Mouse (Mus musculus) heart, embryonic 13.5 days (tissue): ENCODE measurements around the gene Gpr132. TPM values are rescaled to one million over a fixed set of nuclear protein-coding genes. Genes with fewer than 3 reads are reported as not detected.

ENCODE experiments used
- ATAC-seq: fragments of 200-750 bp; cut with Nextera tagmentation; 2 replicates; pipeline ENCODE4 v1.8.0; 2017; ENCODE audit warnings: moderate TSS enrichment; ENCODE audit not compliant: insufficient number of reproducible peaks, low FRiP score, low TSS enrichment; ENCODE audit errors: extremely low read depth
- H3K27ac ChIP-seq: fragments of 300-500 bp; sonication (generic); replicated peaks from 2 replicates; pipeline ENCODE4 v1.5.1; 2015; ENCODE audit warnings: moderate library complexity, mild to moderate bottlenecking, inconsistent platforms
- H3K27me3 ChIP-seq: fragments of 300-500 bp; sonication (generic); replicated peaks from 2 replicates; pipeline ENCODE4 v1.6.1; 2015; ENCODE audit warnings: mild to moderate bottlenecking, inconsistent platforms
- H3K36me3 ChIP-seq: fragments of 300-500 bp; sonication (generic); 2 replicates; pipeline ENCODE4 v1.6.1; 2015; ENCODE audit warnings: mild to moderate bottlenecking, inconsistent platforms
- H3K4me1 ChIP-seq: fragments of 300-500 bp; sonication (generic); 2 replicates; pipeline ENCODE4 v1.6.1; 2015; ENCODE audit warnings: inconsistent platforms
- H3K4me2 ChIP-seq: fragments of 300-500 bp; sonication (generic); 2 replicates; pipeline ENCODE4 v1.6.1; 2015; ENCODE audit warnings: inconsistent platforms, mild to moderate bottlenecking, moderate library complexity
- H3K4me3 ChIP-seq: fragments of 300-500 bp; sonication (generic); 2 replicates; pipeline ENCODE4 v1.5.1; 2015; ENCODE audit warnings: moderate library complexity, mild to moderate bottlenecking, inconsistent platforms
- H3K9ac ChIP-seq: fragments of 300-500 bp; sonication (generic); 2 replicates; pipeline ENCODE4 v1.6.1; 2015; ENCODE audit warnings: inconsistent platforms, mild to moderate bottlenecking, moderate library complexity
- H3K9me3 ChIP-seq: fragments of 300-500 bp; sonication (generic); 2 replicates; pipeline ENCODE4 v1.6.1; 2016; ENCODE audit warnings: inconsistent platforms
- WGBS: fragments of 180-500 bp; shearing (Covaris S2); methylation state at CpG from one replicate; pipeline ENCODE4 v1.1.7; 2015; ENCODE audit warnings: mixed read lengths; 5-methylcytosine and 5-hydroxymethylcytosine counted together
- polyA plus RNA-seq: library from polyadenylated mRNA; unstranded; fragments of >200 nt; fragmentation: Nextera tagmentation; extraction: Ambion mirVana; gene quantifications from 2 replicates; pipeline ENCODE4 v1.2.1, GENCODE M21; 2015

The Gpr132 gene
- polyA plus RNA-seq, 1 experiment from 2014 or later, result 0.16 TPM

GRCm38 (mm10) chr12:112830570-112830969 lies 37.5 kb downstream of the Gpr132 start:
- Histone ChIP-seq H3K4me1 (peaks cover 38% of the 10 kb centered on the region), H3K9me3 (no peaks in the 10 kb centered on the region), H3K27ac (0 out of 2 replicates have a peak overlapping the region, but pooled peaks have one; percentile 84), H3K9ac (peak overlapping the region; percentile 85), H3K4me3 (peak overlapping the region; percentile 99), H3K4me2 (peak overlapping the region; percentile 87), H3K36me3 (peaks cover 41% of the 10 kb centered on the region), H3K27me3 (no peaks in the 10 kb centered on the region)
- 73% methylated on average over 3 of the region's 3 CpGs for WGBS
- no peak for ATAC-seq

- Histone ChIP-seq H3K27me3 (no peaks in the 10 kb centered on the region), H3K36me3 (peaks cover 43% of the 10 kb centered on the region), H3K27ac (peak overlapping the region; percentile 84), H3K9me3 (no peaks in the 10 kb centered on the region), H3K9ac (peak overlapping the region; percentile 85), H3K4me3 (peak overlapping the region; percentile 99), H3K4me2 (peak overlapping the region; percentile 87), H3K4me1 (peaks cover 41% of the 10 kb centered on the region)
- WGBS, result 12% methylated on average over 2 of the region's 2 CpGs
- ATAC-seq, result no peak
Observed at GRCm38 (mm10) chr12:112830141-112830540, 37.9 kb downstream of the Gpr132 start.

GRCm38 (mm10) chr12:112829244-112829864 lies 38.7 kb downstream of the Gpr132 start, which contains the start of gene Cdca4:
Gene Cdca4, minus strand, starts transcription at chr12:112829423.
- H3K4me1 ChIP-seq, result peaks cover 49% of the 10 kb centered on the region
- H3K4me3 ChIP-seq, result peak within 1 kb of the TSS; percentile 99
- H3K27me3 ChIP-seq, result no peaks in the 10 kb centered on the region
- ATAC-seq, result peak; percentile 95
- peak within 1 kb of the TSS; percentile 94 for H3K27ac ChIP-seq
- peak within 1 kb of the TSS; percentile 87 for H3K4me2 ChIP-seq
- H3K9me3 ChIP-seq, result no peaks in the 10 kb centered on the region
- H3K36me3 ChIP-seq, result peaks cover 51% of the 10 kb centered on the region
- under 1% methylated on average over 69 of the region's 72 CpGs for WGBS
- H3K9ac ChIP-seq, result peak within 1 kb of the TSS; percentile 99

- H3K4me3 ChIP-seq, result peak overlapping the region; percentile 99
- peak overlapping the region; percentile 87 for H3K4me2 ChIP-seq
- H3K9me3 ChIP-seq, result no peaks in the 10 kb centered on the region
- peak overlapping the region; percentile 94 for H3K27ac ChIP-seq
- peak overlapping the region; percentile 99 for H3K9ac ChIP-seq
- ATAC-seq, result peak; percentile 76
- H3K27me3 ChIP-seq, result no peaks in the 10 kb centered on the region
- peaks cover 56% of the 10 kb centered on the region for H3K4me1 ChIP-seq
- peaks cover 58% of the 10 kb centered on the region for H3K36me3 ChIP-seq
- under 1% methylated on average over 51 of the region's 51 CpGs for whole genome bisulfite sequencing
Observed at GRCm38 (mm10) chr12:112828501-112829243, 39.4 kb downstream of the Gpr132 start.

- H3K4me2 ChIP-seq, result peak overlapping the region; percentile 87; the same call in 1 of the 2 replicates
- 75% methylated on average over 5 of the region's 5 CpGs for WGBS
Observed at GRCm38 (mm10) chr12:112825901-112826300, 42.1 kb downstream of the Gpr132 start.

GRCm38 (mm10) chr12:112823221-112823620 lies 44.8 kb downstream of the Gpr132 start:
- H3K27ac ChIP-seq, result peak overlapping the region; percentile 68
- H3K4me3 ChIP-seq, result no peak overlapping the region
- H3K9me3 ChIP-seq, result no peaks in the 10 kb centered on the region
- peak overlapping the region; percentile 67 for H3K9ac ChIP-seq
- H3K36me3 ChIP-seq, result peaks cover 88% of the 10 kb centered on the region
- no peaks in the 10 kb centered on the region for H3K27me3 ChIP-seq
- peaks cover 78% of the 10 kb centered on the region for H3K4me1 ChIP-seq
- peak overlapping the region; percentile 9; the same call in 1 of the 2 replicates for H3K4me2 ChIP-seq
- no peak for ATAC-seq
- WGBS, result 64% methylated on average over 4 of the region's 4 CpGs

More at GRCm38 (mm10) chr12:112825901-112826300, 42.1 kb downstream of the Gpr132 start:
- Histone ChIP-seq H3K27ac (no peak overlapping the region), H3K36me3 (peaks cover 62% of the 10 kb centered on the region), H3K9me3 (no peaks in the 10 kb centered on the region), H3K27me3 (no peaks in the 10 kb centered on the region), H3K4me3 (no peak overlapping the region), H3K9ac (peak overlapping the region; percentile 58), H3K4me1 (peaks cover 83% of the 10 kb centered on the region)
- no peak for ATAC-seq

GRCm38 (mm10) chr12:112822676-112823075 lies 45.4 kb downstream of the Gpr132 start:
- Histone ChIP-seq H3K4me3 (no peak overlapping the region), H3K9me3 (no peaks in the 10 kb centered on the region), H3K36me3 (peaks cover 90% of the 10 kb centered on the region), H3K27ac (peak overlapping the region; percentile 48), H3K4me2 (peak overlapping the region; percentile 24), H3K27me3 (no peaks in the 10 kb centered on the region), H3K9ac (0 out of 2 replicates have a peak overlapping the region, but pooled peaks have one; percentile 61), H3K4me1 (peaks cover 73% of the 10 kb centered on the region)
- no peak for ATAC-seq
- 68% methylated on average over 2 of the region's 2 CpGs for WGBS

- H3K4me3 ChIP-seq, result no peak overlapping the region
- H3K4me2 ChIP-seq, result peak overlapping the region; percentile 23
- peaks cover 90% of the 10 kb centered on the region for H3K36me3 ChIP-seq
- no peaks in the 10 kb centered on the region for H3K27me3 ChIP-seq
- peak overlapping the region; percentile 59 for H3K9ac ChIP-seq
- 16% methylated on average over 4 of the region's 4 CpGs for WGBS
- no peak for ATAC-seq
- H3K27ac ChIP-seq, result peak overlapping the region; percentile 71
- peaks cover 66% of the 10 kb centered on the region for H3K4me1 ChIP-seq
- H3K9me3 ChIP-seq, result no peaks in the 10 kb centered on the region
Observed at GRCm38 (mm10) chr12:112821974-112822373, 46.1 kb downstream of the Gpr132 start.

GRCm38 (mm10) chr12:112821216-112821615 lies 46.8 kb downstream of the Gpr132 start:
- H3K4me3 ChIP-seq, result no peak overlapping the region
- peak overlapping the region; percentile 23 for H3K4me2 ChIP-seq
- H3K9me3 ChIP-seq, result no peaks in the 10 kb centered on the region
- H3K27me3 ChIP-seq, result no peaks in the 10 kb centered on the region
- H3K27ac ChIP-seq, result peak overlapping the region; percentile 71
- H3K36me3 ChIP-seq, result peaks cover 88% of the 10 kb centered on the region
- peak overlapping the region; percentile 59 for H3K9ac ChIP-seq
- ATAC-seq, result no peak
- peaks cover 58% of the 10 kb centered on the region for H3K4me1 ChIP-seq
- 24% methylated on average over 1 of the region's 1 CpGs for WGBS

GRCm38 (mm10) chr12:112820401-112820999 lies 47.5 kb downstream of the Gpr132 start:
- ATAC-seq, result no peak
- no peaks in the 10 kb centered on the region for H3K27me3 ChIP-seq
- H3K9me3 ChIP-seq, result no peaks in the 10 kb centered on the region
- H3K4me1 ChIP-seq, result peaks cover 54% of the 10 kb centered on the region
- 0 out of 2 replicates have a peak overlapping the region, but pooled peaks have one; percentile 30 for H3K9ac ChIP-seq
- peaks cover 87% of the 10 kb centered on the region for H3K36me3 ChIP-seq
- 83% methylated on average over 12 of the region's 12 CpGs for WGBS
- H3K27ac ChIP-seq, result peak overlapping the region; percentile 43; the same call in 1 of the 2 replicates
- no peak overlapping the region for H3K4me3 ChIP-seq
- H3K4me2 ChIP-seq, result no peak overlapping the region

GRCm38 (mm10) chr12:112819057-112819662 lies 48.9 kb downstream of the Gpr132 start:
- no peak overlapping the region for H3K9ac ChIP-seq
- ATAC-seq, result no peak
- peaks cover 88% of the 10 kb centered on the region for H3K36me3 ChIP-seq
- H3K4me2 ChIP-seq, result no peak overlapping the region
- no peaks in the 10 kb centered on the region for H3K27me3 ChIP-seq
- peaks cover 41% of the 10 kb centered on the region for H3K4me1 ChIP-seq
- 86% methylated on average over 8 of the region's 8 CpGs for WGBS
- H3K4me3 ChIP-seq, result no peak overlapping the region
- no peaks in the 10 kb centered on the region for H3K9me3 ChIP-seq
- H3K27ac ChIP-seq, result no peak overlapping the region
